Mouse (Mus musculus): Measurements from ENCODE around the gene Trpv3.

The Trpv3 gene

DNA sequence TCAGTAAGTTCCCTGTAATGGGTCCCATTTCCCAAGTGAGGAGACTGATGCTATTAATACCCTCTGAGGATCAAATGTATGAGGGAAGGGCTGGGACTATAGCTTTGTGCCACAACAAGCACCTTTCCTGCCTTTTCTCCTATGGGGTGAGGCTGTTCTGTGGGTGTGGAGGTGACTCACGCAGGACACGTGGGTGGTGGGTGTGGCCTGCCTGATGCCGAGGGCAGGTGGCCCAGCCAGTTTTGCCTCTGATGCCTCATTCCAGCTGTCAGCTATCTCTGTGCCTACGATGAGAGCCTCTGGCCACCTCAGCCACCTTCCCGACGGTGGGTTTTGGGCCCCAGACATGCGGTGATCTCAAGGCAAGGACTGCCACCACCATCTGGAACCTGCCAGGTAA lies at the start of gene Trpv3:
Gene Trpv3 (plus strand): TSS at position 122 of the 400 bp plus-strand sequence.
- DNase-seq (ENCODE audit: low spot score in 2 of 2) = no peak

- no peak for DNase-seq (ENCODE audit: low spot score in 2 of 2)
Measured at GRCm38 (mm10) chr11:73219671-73220070, 47.5 kb upstream of the Trpv3 start.

DNA sequence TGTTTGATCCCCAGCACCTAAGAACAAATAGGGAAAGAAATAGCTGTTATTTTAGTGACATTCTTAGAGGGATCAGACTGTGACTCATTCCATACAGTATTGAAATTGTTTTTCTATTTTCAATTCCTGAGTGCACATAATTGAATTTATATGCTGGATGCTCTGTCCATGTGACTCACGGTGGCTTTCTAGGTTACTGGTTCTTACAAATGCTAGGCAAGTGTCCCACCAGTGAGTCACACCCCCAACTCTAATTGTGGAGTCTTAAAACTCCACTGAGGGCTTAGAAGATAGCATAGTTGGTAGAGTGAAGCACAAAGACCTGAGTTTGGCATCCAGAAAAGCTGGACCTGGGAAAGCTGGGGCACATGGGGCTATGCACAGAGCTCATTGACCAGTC lies 46.5 kb upstream of the Trpv3 start:
- DNase-seq (ENCODE audit: low spot score in 2 of 2) = no peak

GRCm38 (mm10) chr11:73222846-73223245 lies 44.3 kb upstream of the Trpv3 start:
- DNase-seq (ENCODE audit: low spot score in 2 of 2) = no peak

DNA sequence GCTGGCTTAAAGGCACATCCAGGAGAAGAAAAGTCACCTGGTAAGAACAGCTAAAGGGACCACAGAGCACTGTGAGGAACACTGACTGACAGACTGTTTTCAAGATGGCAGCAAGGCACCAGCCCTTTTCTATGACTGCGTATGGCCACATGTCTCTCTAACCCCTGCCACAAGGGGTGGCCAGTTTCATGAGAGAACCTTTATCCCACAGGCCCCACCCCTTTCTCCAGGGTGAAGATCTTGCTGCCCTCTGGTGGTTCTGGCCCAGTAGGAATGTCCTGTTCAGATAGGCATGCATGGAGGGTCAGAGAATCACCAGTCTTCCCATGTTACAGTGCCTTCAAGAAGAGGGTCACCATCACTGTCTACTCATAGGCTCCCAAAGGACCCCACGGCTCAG lies 43.2 kb upstream of the Trpv3 start:
- DNase-seq (ENCODE audit: low spot score in 2 of 2) = peak in 1 of 2 experiments; percentile 13

DNA sequence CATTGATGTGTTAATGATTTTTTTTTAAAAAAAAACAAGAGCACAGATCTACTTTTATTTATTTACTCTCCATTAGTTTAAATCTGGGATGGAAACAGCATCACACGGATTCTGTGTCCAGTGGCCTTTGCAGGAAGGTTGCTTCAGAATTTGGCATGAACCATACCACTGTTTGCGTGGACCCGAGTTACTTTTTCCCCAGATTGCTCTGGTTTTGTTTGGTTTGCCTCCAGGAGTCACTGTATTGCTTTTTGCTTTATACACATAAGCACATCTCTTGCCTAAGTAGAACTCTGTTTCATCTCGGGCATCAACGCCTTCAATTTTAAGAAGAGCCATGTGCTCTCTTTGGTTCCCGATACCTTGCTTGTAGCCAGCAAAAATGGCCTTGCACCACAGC lies 41.3 kb upstream of the Trpv3 start:
- no peak for DNase-seq (ENCODE audit: low spot score in 2 of 2)

DNA sequence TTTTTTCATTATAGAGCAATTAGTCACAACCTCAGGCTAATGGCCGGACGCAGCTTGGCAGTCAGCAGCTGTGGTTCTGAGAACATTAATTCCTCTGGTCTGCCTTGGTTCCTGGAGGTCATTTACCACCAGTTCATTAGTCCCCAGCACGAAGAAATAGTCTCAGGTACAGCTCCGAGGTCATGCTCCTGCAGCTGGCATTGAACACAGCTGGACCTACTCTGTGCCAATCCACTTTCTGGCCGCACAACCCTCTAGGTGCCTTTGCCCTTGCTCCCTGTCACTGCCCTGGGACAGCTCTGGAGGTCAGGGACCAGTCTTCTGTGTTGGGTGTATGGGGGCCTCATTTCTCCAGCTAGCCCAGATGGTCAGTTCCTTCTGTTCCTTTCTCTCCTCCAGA lies 38.3 kb upstream of the Trpv3 start:
- DNase-seq (ENCODE audit: low spot score in 2 of 2) = no peak

DNA sequence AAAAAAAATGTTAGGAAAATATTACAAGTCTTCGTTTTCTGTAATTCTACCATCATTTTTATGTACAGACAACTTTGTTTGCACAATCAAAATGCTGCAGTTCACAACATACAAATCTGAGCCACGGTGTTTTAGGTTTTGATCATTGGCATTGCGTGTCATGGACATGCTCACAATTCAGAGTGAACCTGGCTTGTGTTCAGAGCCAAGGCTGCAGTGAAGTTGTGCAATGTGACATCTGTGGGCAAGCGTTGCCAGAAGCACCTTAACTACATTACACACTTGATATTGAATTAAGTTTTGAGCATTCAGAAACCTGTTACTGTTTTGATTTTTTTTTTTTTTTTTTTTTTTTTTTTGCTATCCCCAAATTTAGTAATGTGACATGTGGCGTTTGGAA lies 37.1 kb upstream of the Trpv3 start:
- no peak for DNase-seq (ENCODE audit: low spot score in 2 of 2)

DNA sequence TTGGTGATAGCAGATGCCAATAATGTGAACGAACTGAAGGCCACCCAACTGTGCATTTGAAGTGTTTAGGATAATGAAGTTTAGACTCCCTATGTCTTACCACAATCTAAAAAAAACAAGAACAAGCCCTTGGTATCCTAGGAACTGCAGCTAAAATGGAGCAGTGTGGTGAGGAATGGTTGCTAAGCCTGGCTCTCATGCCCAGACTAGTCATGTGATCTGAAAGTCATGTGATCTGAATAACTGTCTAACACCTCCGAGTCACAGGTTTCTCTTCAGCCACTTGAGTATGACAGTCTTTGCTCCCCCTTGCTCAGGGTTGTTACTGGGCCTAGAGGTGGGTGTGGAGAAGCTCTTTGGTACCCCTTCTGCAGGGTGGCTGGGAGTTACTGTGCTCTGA lies 34.7 kb upstream of the Trpv3 start:
- no peak for DNase-seq (ENCODE audit: low spot score in 2 of 2)

DNA sequence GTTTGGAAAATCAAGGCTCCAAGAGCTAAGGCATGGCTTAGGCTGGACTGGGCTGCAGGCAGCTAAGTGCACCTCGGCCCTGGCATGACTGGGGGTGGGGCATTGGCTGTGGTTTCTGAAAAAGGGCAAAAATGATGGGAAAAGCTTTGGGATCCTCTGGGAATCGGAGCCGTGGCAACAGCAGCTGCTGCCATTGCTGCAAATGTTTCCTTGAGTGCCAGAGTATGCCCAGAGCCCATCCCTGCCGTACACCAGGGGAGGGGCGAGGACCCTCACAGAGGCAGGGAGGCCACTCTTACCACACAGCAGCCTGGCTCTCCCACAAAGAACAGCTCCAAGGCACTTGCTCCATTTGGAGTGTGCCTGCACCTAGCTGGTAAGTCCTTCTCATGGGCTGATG lies 33.2 kb upstream of the Trpv3 start, which contains the start of gene Trpv1:
Gene Trpv1 (plus strand): TSS at position 301 of the 400 bp plus-strand sequence.
- DNase-seq (ENCODE audit: low spot score in 2 of 2) = no peak

DNA sequence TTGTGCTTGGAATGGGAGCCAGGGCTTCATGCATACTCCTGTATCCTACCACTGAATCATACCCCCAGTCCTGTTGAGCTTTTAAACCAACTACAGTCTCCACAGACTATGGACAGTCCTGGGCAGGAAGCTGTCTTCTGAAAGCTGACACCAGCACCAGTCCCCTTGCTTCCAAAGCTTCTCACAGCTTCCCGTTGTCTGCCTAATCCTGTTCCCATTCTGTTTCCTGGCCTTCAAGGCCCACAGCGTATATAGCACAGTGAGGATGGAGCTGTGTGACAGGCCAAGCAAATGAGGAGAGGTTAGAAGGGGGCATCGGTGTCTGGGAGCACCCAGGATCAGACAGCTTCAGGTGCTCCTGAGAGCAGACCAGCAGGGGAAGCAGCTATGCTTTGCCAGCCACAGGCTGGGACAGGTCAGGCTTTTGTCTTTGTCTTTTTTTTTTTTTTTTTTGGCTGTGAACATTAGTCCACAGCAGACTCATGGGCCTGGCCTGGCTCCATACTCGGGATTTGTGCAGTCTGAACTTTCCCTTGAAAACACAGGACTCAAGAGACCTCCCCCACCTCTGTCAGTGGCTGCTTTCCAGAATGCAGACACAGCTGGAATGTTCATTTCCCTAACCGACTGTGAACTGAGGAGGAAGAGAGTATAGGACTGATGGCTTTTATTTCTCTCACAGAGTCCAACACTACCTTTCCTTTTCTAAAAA lies 31.0 kb upstream of the Trpv3 start:
- DNase-seq (ENCODE audit: low spot score in 2 of 2) = peak; percentile 85 to 86

DNA sequence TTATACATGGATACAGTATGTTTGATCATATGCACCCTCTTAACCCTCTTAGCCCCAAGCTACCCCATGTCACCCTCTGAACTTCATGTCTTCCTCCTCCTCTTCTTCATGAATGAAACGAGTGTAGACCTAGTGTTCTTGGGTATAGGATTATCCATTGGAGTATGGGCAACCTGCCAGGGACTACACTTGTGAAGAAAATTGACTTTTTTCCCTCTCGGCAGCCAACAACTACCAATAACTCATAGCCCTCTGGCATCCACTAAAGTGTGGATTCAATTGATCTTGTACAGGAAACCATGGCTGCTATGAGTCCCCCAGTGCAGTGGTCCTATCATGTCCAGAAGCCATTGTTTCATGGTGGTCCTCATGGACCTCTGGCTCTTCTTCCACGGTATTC lies 30.5 kb upstream of the Trpv3 start:
- no peak for DNase-seq (ENCODE audit: low spot score in 2 of 2)

DNA sequence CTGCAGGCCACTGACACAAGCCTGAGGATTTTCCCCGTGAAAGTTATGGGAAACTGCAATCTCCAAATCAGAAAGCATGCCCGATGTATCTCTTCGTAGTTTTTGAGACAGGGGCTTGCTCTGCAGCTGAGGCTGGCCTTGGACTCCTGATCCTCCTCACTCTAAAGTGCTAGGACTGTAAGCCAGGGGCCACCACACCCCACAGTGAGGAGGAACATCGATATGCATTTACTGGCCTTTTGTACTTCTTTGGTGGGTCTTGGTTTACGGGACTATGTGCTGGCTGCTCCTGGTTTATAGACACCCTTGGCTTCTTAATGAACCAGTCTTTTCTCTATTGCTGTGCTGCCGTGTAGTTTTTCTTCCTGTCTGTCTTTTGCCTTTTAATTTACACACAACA lies 25.0 kb upstream of the Trpv3 start:
- no peak for DNase-seq (ENCODE audit: low spot score in 2 of 2)

GRCm38 (mm10) chr11:73242777-73243176 lies 24.4 kb upstream of the Trpv3 start:
- DNase-seq (ENCODE audit: low spot score in 2 of 2) = no peak

DNA sequence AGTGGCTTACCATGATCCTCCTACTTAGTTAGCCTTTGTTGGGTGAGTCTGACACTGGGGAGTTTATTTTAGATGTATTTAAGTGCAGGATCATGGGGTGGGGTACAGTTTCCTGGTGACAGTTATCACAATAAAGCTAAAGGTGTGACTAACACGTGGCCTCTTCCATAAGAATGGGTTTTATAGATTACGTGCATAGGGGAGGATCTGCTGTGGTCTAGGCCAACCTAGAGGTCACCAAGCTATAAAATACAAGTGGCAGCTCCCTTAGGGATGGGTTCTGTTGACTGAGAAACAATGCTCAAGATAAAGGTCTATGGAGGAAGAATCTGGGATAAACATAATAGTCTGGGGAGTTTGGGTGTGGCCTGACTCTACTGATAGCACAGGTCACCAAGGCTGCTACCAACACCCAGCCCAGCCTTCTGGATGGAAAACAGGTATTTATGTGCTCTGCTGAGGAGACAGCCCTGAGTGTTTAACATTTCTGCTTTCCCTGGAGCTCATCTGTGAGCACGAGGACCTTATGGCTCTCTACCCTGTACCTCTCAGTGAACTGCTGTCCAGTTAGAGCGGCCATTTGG lies 9.7 kb upstream of the Trpv3 start:
- DNase-seq (ENCODE audit: low spot score in 2 of 2) = no peak

DNA sequence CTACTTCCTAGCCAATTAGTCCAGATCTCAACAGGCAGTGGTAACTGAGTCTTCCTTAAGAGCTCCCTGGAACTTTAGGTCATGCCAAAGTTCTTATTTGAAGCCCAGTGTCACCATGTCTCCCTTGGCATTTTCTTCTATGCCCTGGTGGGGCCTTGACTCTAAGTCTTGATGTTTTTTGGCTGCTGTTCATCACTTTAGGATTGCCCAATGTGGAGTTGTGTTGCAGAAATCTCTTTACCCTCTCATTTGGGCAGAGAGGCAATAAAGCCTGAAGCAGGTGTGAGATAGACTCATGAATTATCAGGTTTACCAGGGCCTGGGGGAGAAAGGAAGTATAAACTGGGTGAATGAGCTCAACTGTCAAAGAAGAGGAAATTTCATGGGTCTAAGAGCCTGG lies 8.5 kb upstream of the Trpv3 start:
- DNase-seq (ENCODE audit: low spot score in 2 of 2) = no peak

DNA sequence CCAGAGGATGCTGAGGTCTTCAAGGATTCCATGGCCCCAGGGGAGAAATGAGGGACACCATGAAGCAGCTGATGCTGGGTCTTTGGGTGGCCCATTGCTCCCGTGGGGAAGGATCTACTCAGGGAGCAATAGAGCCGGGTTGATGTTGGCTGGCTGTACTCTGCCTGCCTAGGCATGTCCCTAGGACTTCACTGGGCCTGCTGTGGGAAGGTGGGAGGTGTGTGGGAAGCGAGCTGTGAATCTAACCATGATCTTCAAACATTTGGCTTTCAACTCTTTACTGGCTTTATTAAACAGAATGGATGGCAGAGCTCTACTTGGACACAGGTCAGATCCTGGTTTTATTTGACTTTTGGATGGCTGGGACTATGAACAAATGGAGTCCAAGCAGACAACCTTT lies 6.7 kb upstream of the Trpv3 start:
- no peak for DNase-seq (ENCODE audit: low spot score in 2 of 2)

- DNase-seq (ENCODE audit: low spot score in 2 of 2) = no peak
Measured at GRCm38 (mm10) chr11:73261385-73261784, 5.8 kb upstream of the Trpv3 start.

DNA sequence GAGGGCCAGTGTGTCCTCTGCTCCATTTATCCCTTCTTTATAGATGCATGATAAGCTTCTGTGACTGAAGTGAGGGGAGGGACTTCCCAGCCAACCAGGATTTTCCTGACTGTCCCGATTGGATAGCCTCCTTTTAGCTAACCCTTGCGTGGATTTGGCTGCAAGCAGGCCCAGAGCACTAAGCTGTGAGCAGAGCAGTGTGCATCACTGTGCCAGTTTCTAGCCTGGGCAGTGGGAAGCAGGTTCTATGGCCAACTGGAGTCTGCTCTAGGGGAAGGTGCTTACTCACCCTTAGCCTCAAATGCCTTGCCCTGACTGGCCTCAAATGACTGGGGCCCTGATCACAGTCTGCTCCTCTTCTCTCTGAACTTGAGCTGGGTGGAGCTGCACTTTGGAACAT lies 7.6 kb downstream of the Trpv3 start:
- DNase-seq (ENCODE audit: low spot score in 2 of 2) = no peak

- DNase-seq (ENCODE audit: low spot score in 2 of 2) = no peak
Measured at GRCm38 (mm10) chr11:73280710-73281109, 13.5 kb downstream of the Trpv3 start.

DNA sequence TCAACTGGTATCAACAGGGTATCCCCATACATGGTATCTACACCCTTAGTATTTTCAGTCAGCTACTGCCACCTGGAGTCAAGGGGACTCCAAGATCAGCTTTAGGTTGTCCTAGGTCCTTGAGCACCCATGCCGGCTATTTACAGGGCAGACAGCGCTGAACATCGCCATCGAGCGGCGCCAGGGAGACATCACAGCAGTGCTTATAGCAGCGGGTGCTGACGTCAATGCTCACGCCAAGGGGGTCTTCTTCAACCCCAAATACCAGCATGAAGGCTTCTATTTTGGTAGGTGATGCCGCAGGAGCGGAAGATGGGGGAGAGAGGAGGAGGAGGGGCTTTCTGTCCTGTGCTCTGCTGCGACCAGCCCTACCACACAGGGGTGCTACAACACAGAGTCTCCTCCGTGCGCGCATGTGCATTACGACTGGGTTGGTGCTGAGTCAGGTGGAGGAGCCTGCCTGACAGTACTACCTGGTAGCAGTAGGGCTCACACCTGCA lies 14.4 kb downstream of the Trpv3 start:
- peak; percentile 39 to 58 for DNase-seq (ENCODE audit: low spot score in 2 of 2)

DNA sequence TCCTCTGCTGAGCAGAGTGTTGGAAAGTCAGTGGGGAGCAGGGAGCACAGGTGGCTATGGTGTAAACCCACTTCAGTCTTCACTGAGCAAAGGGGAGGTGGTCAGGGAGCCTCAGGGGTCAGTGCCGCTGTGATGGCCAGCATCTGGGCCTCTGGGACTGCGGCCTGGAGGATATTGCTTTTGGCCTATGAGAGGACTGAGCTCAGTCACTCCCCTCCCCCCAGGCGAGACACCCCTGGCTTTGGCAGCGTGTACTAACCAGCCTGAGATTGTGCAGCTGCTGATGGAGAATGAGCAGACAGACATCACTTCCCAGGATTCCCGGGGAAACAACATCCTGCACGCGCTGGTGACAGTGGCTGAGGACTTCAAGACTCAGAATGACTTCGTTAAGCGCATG lies 16.2 kb downstream of the Trpv3 start:
- DNase-seq (ENCODE audit: low spot score in 2 of 2) = peak; percentile 63 to 67

- DNase-seq (ENCODE audit: low spot score in 2 of 2) = no peak
Measured at GRCm38 (mm10) chr11:73283926-73284325, 16.7 kb downstream of the Trpv3 start.

DNA sequence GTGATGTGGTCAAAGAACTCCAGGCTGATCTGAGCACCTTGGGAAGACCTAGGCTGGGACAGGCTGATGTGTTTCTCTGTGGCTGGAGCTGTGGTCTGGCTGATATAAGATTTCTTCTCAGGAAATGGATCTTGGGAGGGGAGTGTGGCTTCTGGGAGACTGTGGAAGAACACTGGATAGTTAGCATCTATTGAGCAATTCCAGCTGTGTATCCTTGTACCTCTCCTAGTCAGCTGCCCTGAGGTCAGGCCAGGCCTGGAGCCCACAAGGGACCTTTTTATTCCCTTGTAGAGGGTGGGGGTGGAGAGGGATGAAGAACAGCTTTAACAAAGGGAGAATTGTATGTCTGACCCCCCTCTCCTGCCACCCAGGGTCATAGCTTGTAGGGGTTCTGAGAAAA lies 17.2 kb downstream of the Trpv3 start:
- peak; percentile 34 to 52 for DNase-seq (ENCODE audit: low spot score in 2 of 2)
